Mouse (Mus musculus): Measurements from ENCODE around the gene Sept3. TPM values are rescaled to one million over a fixed set of nuclear protein-coding genes. Genes with fewer than 3 reads are reported as not detected.

Sept3 gene
- polyA plus RNA-seq, 1 experiment, result 0.47 TPM

DNA sequence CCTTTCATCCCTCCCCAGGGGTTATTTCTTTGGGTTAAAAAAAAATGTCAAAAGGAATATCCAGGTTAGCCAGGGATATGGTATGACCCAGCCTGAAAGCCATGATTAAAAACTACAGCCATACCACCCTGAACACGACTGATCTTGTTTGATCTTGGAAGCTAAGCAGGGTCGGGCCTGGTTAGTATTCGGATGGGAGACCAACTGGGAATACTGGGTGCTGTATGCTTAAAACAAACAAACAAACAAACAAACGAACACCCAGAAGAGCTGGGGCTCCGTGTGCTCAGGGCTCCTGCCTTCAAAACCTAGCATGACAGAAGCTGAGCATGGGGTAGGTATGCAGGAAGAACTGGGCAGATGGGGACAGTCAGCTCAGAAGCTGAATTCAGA, 67.8 kb downstream of the Sept3 start:
- TF ChIP-seq POLR2A (IDR thresholded peaks at IDR 0.05; ENCODE audit: low read depth, low read length), result no peak
- no peak for TF ChIP-seq CTCF (conservative IDR thresholded peaks at IDR 0.05; ENCODE audit: insufficient read depth, insufficient read length, low read depth, low read length)
- no peak overlapping the region for H3K4me3 ChIP-seq (ENCODE audit: insufficient read depth, low read depth, low read length)
- H3K4me1 ChIP-seq (ENCODE audit: control insufficient read depth, insufficient read depth, low read length), result peaks cover 16% of the 10 kb centered on the region; the same call in 1 of the 2 replicates
- H3K27ac ChIP-seq (ENCODE audit: insufficient read depth, low read depth, low read length), result no peak overlapping the region
- H3K36me3 ChIP-seq (ENCODE audit: control insufficient read depth, insufficient read depth, low read length), result no peaks in the 10 kb centered on the region
- WGBS, result 85% methylated on average over 5 of the region's 5 CpGs
- H3K27me3 ChIP-seq (replicated peaks; ENCODE audit: control insufficient read depth, insufficient read depth, low read length), result no peaks in the 10 kb centered on the region
- DNase-seq, result no peak

DNA sequence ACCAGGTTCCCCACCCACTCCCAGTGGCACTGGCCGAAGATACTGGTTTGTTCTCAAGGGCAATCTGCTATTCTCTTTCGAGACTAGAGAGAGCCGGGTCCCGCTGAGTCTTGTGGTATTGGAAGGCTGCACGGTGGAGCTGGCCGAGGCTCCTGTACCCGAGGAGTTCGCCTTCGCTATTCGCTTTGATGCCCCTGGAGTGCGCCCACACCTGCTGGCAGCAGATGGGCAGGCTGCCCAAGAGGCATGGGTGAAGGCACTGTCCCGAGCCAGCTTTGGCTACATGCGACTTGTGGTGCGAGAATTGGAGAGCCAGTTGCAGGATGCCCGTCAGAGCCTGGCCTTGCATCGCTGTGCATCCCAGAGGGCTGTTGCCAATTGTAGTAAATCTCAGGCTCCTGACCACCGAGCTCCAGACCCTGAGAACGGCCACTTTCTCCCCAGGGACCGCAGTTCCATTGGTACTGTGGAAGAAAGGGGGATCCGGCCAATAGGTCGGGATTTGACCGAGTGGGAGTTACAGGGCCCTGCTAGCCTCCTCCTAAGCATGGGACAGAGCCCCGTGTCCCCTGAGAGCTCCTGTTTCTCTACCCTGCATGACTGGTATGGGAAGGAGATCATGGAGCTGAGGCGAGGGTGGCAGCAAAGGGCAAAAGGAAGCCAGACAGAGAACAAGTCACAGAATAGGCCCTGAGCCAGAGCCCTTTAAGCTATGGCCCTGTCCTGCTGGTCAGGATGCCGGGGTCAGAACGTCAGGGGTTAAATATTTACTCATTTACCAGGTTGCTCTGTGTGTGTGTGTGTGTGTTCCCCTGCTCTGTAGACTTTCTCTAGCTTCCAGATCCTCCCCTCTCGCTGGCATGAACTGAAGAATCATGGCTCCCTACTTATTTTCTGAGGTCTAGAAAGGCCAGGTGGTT, 68.9 kb downstream of the Sept3 start:
- no peak for TF ChIP-seq CTCF (conservative IDR thresholded peaks at IDR 0.05; ENCODE audit: insufficient read depth, insufficient read length, low read depth, low read length)
- no peak for TF ChIP-seq POLR2A (IDR thresholded peaks at IDR 0.05; ENCODE audit: low read depth, low read length)
- peak; percentile 86 for DNase-seq
- Histone ChIP-seq H3K4me3 (ENCODE audit: insufficient read depth, low read depth, low read length) (no peak overlapping the region), H3K27ac (ENCODE audit: insufficient read depth, low read depth, low read length) (peak overlapping the region; percentile 33; the same call in 1 of the 2 replicates), H3K36me3 (ENCODE audit: control insufficient read depth, insufficient read depth, low read length) (no peaks in the 10 kb centered on the region), H3K27me3 (replicated peaks; ENCODE audit: control insufficient read depth, insufficient read depth, low read length) (no peaks in the 10 kb centered on the region), H3K4me1 (ENCODE audit: control insufficient read depth, insufficient read depth, low read length) (peaks cover 17% of the 10 kb centered on the region)
- 66% methylated on average over 27 of the region's 27 CpGs for WGBS

Other genes with a start within 250 kb of the Sept3 start
- 29.0 and 29.8 TPM in 2 replicates for gene Desi1, start 241.0 kb upstream of the Sept3 start, polyA plus RNA-seq (2012; rRNA removed)
- gene Snu13, start 227.3 kb upstream of the Sept3 start, polyA plus RNA-seq (2012; rRNA removed), result 48.7 and 58.2 TPM in 2 replicates
- 0.01 and 0.02 TPM in 2 replicates for gene 4930407I10Rik, start 215.7 kb upstream of the Sept3 start, polyA plus RNA-seq (2012; rRNA removed)
- not detected in 2 replicates for gene Mei1, start 204.9 kb upstream of the Sept3 start, polyA plus RNA-seq (2012; rRNA removed)
- gene Ccdc134, start 147.0 kb upstream of the Sept3 start, polyA plus RNA-seq (2012; rRNA removed), result 6.9 and 7.5 TPM in 2 replicates
- gene Srebf2, start 127.7 kb upstream of the Sept3 start, polyA plus RNA-seq (2012; rRNA removed), result 102 and 118 TPM in 2 replicates
- 0.08 and 0.09 TPM in 2 replicates for gene Shisa8, start 62.1 kb upstream of the Sept3 start, polyA plus RNA-seq (2012; rRNA removed)
- gene Tnfrsf13c, start 50.5 kb upstream of the Sept3 start, polyA plus RNA-seq (2012; rRNA removed), result 0.24 and 3.5 TPM in 2 replicates
- 2.2 and 2.3 TPM in 2 replicates for gene Cenpm, start 30.1 kb upstream of the Sept3 start, polyA plus RNA-seq (2012; rRNA removed)
- gene 1500009C09Rik, start 22.5 kb upstream of the Sept3 start, polyA plus RNA-seq (2012; rRNA removed), result 0.20 TPM in 1 of 2 replicates, not detected in the other
- 0.08 TPM in 1 of 2 replicates, not detected in the other for gene Wbp2nl, start 24.1 kb downstream of the Sept3 start, polyA plus RNA-seq (2012; rRNA removed)
- 200 and 242 TPM in 2 replicates for gene Naga, start 64.0 kb downstream of the Sept3 start, polyA plus RNA-seq (2012; rRNA removed)
- 0.45 and 0.52 TPM in 2 replicates for gene Pheta2, start 64.0 kb downstream of the Sept3 start, polyA plus RNA-seq (2012; rRNA removed)
- gene Smdt1, start 64.1 kb downstream of the Sept3 start, polyA plus RNA-seq (2012; rRNA removed), result 316 and 376 TPM in 2 replicates
- gene Ndufa6, start 79.4 kb downstream of the Sept3 start, polyA plus RNA-seq (2012; rRNA removed), result 632 and 646 TPM in 2 replicates
- gene Cyp2d22, start 105.4 kb downstream of the Sept3 start, polyA plus RNA-seq (2012; rRNA removed), result 60.9 and 74.8 TPM in 2 replicates
- not detected in 2 replicates for gene Cyp2d11, start 119.1 kb downstream of the Sept3 start, polyA plus RNA-seq (2012; rRNA removed)
- 0.22 and 0.33 TPM in 2 replicates for gene Cyp2d10, start 132.3 kb downstream of the Sept3 start, polyA plus RNA-seq (2012; rRNA removed)
- gene Cyp2d9, start 158.5 kb downstream of the Sept3 start, polyA plus RNA-seq (2012; rRNA removed), result 29.6 and 49.9 TPM in 2 replicates